Mouse (Mus musculus) intestine, postnatal 0 days (tissue): Measurements from ENCODE around the gene Ern1. TPM values are rescaled to one million over a fixed set of nuclear protein-coding genes. Genes with fewer than 3 reads are reported as not detected.
"Not testable (repeated sequence)": the region's sequence is repeated elsewhere in the genome, so short reads cannot be mapped to it uniquely, and the experiment has no call there.

Source experiments
- ATAC-seq: fragments of 200-750 bp; cut with Nextera tagmentation; 2 replicates; pipeline ENCODE4 v1.8.0; 2017; ENCODE audit warnings: mild to moderate bottlenecking, moderate TSS enrichment, moderate library complexity
- H3K27ac ChIP-seq: fragments of 300-500 bp; sonication (generic); 2 replicates; pipeline ENCODE4 v1.5.1; 2014; ENCODE audit warnings: mild to moderate bottlenecking, low read depth, low read length, moderate library complexity
- H3K27me3 ChIP-seq: fragments of 300-500 bp; sonication (generic); replicated peaks from 2 replicates; pipeline ENCODE4 v1.6.1; 2014; ENCODE audit warnings: low read length, mixed read lengths; ENCODE audit not compliant: control insufficient read depth, insufficient read depth
- H3K36me3 ChIP-seq: fragments of 300-500 bp; sonication (generic); 2 replicates; pipeline ENCODE4 v1.6.1; 2014; ENCODE audit warnings: mild to moderate bottlenecking, moderate library complexity; ENCODE audit not compliant: control insufficient read depth, insufficient read depth
- H3K4me1 ChIP-seq: fragments of 300-500 bp; sonication (generic); replicated peaks from 2 replicates; pipeline ENCODE4 v1.6.1; 2014; ENCODE audit warnings: antibody characterized with exemption, low read length, mixed read lengths; ENCODE audit not compliant: control insufficient read depth, insufficient read depth
- H3K4me2 ChIP-seq: fragments of 300-500 bp; sonication (generic); replicated peaks from 2 replicates; pipeline ENCODE4 v1.6.1; 2014; ENCODE audit warnings: low read depth, mild to moderate bottlenecking, moderate library complexity
- H3K4me3 ChIP-seq: fragments of 300-500 bp; sonication (generic); 2 replicates; pipeline ENCODE4 v1.5.1; 2014; ENCODE audit warnings: low read depth, low read length
- H3K9ac ChIP-seq: fragments of 300-500 bp; sonication (generic); 2 replicates; pipeline ENCODE4 v1.6.1; 2014; ENCODE audit warnings: mild to moderate bottlenecking, low read depth, low read length
- H3K9me3 ChIP-seq: fragments of 300-500 bp; sonication (generic); 2 replicates; pipeline ENCODE4 v1.6.1; 2016; ENCODE audit warnings: mixed run types; ENCODE audit not compliant: control insufficient read depth
- CTCF ChIP-seq: sonication (generic); IDR thresholded peaks from 2 replicates; pipeline ENCODE4 v1.5.1; 2016; ENCODE audit warnings: low read depth, mild to moderate bottlenecking, control low read depth, antibody characterized with exemption, moderate library complexity
- WGBS: fragments of 180-500 bp; shearing (Covaris S2); extraction: QIAGEN DNeasy Blood & Tissue Kit; methylation state at CpG from one replicate; pipeline ENCODE4 v1.1.7; 2014; 5-methylcytosine and 5-hydroxymethylcytosine counted together
- polyA plus RNA-seq: library from polyadenylated mRNA; unstranded; fragments of >200 nt; fragmentation: Nextera tagmentation; extraction: Ambion mirVana; gene quantifications from 2 replicates; pipeline ENCODE4 v1.2.1, GENCODE M21; 2015

Gene Ern1
- polyA plus RNA-seq, 1 experiment from 2014 or later, result 1.6 TPM

- H3K4me2 ChIP-seq, result no peak overlapping the region
- WGBS, result 63% methylated on average over 7 of the region's 7 CpGs
- no peak for TF ChIP-seq CTCF
- H3K36me3 ChIP-seq, result no peaks in the 10 kb centered on the region
- no peaks in the 10 kb centered on the region for H3K9me3 ChIP-seq
- H3K27me3 ChIP-seq, result no peaks in the 10 kb centered on the region
- H3K4me3 ChIP-seq, result no peak overlapping the region
- ATAC-seq, result 0 out of 2 replicates have a peak, but pooled peaks have one; percentile 17
- no peak overlapping the region for H3K9ac ChIP-seq
- no peak overlapping the region for H3K27ac ChIP-seq
- H3K4me1 ChIP-seq, result no peaks in the 10 kb centered on the region
These were observed 5.5 kb upstream of the Ern1 start for GRCm38 (mm10) chr11:106492984-106493669.

DNA sequence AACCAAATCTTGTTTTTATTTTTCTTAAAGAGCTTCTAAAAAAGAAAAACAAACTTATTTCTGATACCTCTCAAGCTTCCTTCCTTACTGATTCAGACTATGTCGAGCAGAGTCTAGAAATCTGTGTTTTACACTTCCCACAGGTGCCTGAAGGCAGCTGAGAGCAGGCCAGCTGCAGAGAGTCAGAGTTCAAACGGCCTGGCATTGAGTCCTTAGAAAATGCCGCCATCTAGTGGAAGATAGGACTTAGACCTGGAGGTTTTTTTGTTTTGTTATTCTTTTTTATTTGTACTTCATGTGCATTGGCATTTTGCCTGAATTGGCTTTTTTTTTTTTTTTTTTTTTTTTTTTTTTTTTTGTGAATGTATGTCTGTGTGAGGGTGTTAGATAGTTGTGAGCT, 3.7 kb upstream of the Ern1 start:
- H3K4me3 ChIP-seq, result no peak overlapping the region
- ATAC-seq, result no peak
- no peaks in the 10 kb centered on the region for H3K9me3 ChIP-seq
- H3K9ac ChIP-seq, result no peak overlapping the region
- H3K4me1 ChIP-seq, result no peaks in the 10 kb centered on the region
- no peak overlapping the region for H3K27ac ChIP-seq
- H3K27me3 ChIP-seq, result no peaks in the 10 kb centered on the region
- peak; percentile 86 for TF ChIP-seq CTCF
- WGBS, result 2% methylated on average over 3 of the region's 3 CpGs
- H3K4me2 ChIP-seq, result no peak overlapping the region
- H3K36me3 ChIP-seq, result no peaks in the 10 kb centered on the region

DNA sequence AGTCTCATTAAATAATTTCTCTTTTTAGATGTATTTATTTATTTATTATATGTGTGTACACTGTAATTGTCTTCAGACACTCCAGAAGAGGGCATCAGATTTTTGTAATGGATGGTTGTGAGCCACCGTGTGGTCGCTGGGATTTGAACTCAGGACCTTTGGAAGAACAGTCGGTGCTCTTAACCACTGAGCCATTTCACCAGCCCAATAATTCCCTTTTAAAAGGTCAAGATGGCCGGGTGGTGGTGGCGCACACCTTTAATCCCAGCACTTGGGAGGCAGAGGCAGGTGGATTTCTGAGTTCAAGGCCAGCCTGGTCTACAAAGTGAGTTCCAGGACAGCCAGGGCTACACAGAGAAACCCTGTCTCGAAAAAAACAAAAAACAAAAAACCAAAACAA, 2.9 kb upstream of the Ern1 start:
- not testable (repeated sequence) for H3K4me3 ChIP-seq, H3K27ac ChIP-seq, H3K4me1 ChIP-seq, H3K36me3 ChIP-seq, H3K4me2 ChIP-seq, H3K9ac ChIP-seq, H3K27me3 ChIP-seq, H3K9me3 ChIP-seq, ATAC-seq
- WGBS, result 91% methylated on average over 6 of the region's 6 CpGs

DNA sequence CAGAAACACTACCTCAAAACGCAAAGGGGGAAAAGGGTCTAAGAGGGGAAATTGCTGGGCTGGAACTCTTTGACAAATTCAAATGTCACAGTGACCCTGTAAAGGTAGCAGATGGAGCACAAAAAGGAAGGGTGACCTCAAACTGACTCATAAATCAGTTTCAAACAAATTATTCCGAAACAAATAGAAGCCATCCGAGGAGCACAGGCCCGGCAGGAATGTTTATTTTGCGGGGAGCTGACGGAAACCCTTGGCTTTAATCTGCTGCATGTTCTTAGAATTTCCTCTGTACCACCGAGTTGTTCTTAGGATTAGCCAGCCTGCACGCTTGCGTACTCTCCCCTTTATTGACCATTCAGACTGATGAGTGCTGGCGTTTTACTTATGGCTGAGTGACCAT, 2.4 kb upstream of the Ern1 start:
- Histone ChIP-seq H3K27ac (no peak overlapping the region), H3K4me3 (no peak overlapping the region), H3K9me3 (no peaks in the 10 kb centered on the region), H3K9ac (no peak overlapping the region), H3K36me3 (no peaks in the 10 kb centered on the region), H3K4me2 (no peak overlapping the region), H3K27me3 (no peaks in the 10 kb centered on the region), H3K4me1 (no peaks in the 10 kb centered on the region)
- no peak for TF ChIP-seq CTCF
- 45% methylated on average over 10 of the region's 10 CpGs for WGBS
- ATAC-seq, result no peak

DNA sequence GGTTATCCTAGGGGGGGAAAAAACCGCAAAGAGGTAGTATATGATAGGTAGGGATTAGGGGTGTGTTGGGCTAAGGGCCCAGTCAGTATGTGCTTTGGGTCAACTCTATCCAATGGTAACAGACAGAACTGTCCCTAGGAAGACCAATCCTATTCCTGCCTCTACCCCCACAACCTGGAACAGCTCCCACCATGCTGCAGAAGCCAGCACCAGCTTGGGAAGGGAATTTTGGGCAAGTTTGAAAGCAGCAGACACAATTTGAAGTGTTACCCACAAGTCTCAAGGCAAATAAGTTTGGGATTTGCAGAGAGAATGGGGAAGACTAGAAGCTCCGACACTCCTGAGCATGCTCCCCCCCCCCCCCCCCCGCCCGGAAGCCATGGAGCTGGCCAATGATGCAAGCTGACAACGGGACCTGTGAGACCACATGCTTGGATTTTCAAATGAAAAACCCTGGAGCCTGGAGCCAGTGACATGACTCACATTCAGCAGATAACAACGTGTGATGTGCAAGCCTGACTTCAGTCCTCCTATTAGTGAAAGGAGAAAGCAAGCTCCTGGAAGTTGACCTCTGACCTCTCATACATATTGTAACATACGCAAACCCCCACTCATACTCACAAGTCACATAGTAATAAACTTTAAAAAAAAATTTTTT, 1.5 kb upstream of the Ern1 start:
- no peaks in the 10 kb centered on the region for H3K36me3 ChIP-seq
- H3K4me2 ChIP-seq, result no peak overlapping the region
- no peak for ATAC-seq
- TF ChIP-seq CTCF, result no peak
- no peaks in the 10 kb centered on the region for H3K4me1 ChIP-seq
- H3K9ac ChIP-seq, result no peak overlapping the region
- 54% methylated on average over 7 of the region's 7 CpGs for WGBS
- H3K4me3 ChIP-seq, result no peak overlapping the region
- no peaks in the 10 kb centered on the region for H3K27me3 ChIP-seq
- H3K27ac ChIP-seq, result no peak overlapping the region
- H3K9me3 ChIP-seq, result no peaks in the 10 kb centered on the region

DNA sequence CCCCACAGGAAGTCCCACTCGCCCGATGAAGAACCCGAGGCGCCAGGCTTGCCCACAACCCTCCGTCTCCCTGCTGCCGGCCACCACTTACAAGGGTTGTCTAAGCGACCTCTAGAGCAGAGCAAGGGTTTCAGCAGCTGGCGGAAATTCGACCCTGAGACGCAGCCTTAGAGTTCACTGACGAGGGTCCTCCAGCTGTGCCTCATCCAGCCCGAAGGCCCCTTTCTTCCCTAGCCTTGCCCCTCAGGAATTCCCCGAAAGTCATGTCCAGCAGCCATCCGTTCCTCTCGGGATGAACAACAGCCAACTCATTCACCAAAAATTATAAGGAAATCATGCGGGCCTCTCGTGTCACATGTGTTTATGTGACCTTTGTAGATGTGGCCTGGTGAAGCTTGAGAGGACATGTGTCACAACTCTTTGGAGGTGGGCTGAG, 492 bp upstream of the Ern1 start:
- WGBS, result 8% methylated on average over 17 of the region's 17 CpGs
- TF ChIP-seq CTCF, result peak; percentile 18; the same call in 1 of the 2 replicates
- Histone ChIP-seq H3K27me3 (no peaks in the 10 kb centered on the region), H3K4me3 (peak overlapping the region; percentile 93), H3K36me3 (no peaks in the 10 kb centered on the region), H3K4me2 (peak overlapping the region; percentile 77), H3K4me1 (no peaks in the 10 kb centered on the region), H3K9ac (peak overlapping the region; percentile 83; the same call in 1 of the 2 replicates), H3K27ac (peak overlapping the region; percentile 75), H3K9me3 (no peaks in the 10 kb centered on the region)
- ATAC-seq, result peak; percentile 44
